Mouse (Mus musculus): ENCODE measurements at regions not wholly inside any gene's neighbourhood (a gene's known extent, or its start where the extent isn't known, plus 50 kb on each side); places are given as distances from the start of the nearest gene placed in this dataset.

DNA sequence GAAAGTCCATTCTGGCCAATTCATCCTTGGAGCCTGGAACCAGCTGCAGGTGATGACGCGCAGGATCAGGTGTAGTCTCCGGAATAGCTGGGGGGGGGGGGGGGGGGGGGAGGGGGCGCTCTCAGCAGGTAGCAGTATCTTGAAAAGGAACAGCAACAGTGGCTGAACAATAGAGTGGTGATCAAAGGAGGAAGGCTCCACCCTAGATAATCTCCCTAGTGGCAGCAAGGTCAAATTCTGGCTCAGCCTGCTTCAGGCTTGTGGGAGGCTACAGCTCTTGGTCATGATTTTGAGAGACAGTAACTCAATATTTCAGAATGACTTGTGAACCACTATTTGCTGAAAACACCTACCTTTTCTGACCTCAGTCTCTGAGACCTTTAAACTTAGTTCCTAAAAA, 275.5 kb downstream of the Adgrg6 start:
- no peak overlapping the region for H3K9ac ChIP-seq (ENCODE audit: insufficient read depth, low read depth)
- H3K27me3 ChIP-seq (replicated peaks) = no peaks in the 10 kb centered on the region
- H3K4me3 ChIP-seq (replicated peaks in 1 of 3; ENCODE audit: low read depth in 2 of 3, low read length in 2 of 3, poor library complexity in 1 of 3) = no peak overlapping the region
- dilution Hi-C loops (cut with MboI; ENCODE audit: extremely low pct_ligation_motif_present, extremely low pct_unique_long_range_greater_than_20kb, low sequenced_read_pairs) = no loop called here
- H3K36me3 ChIP-seq (replicated peaks in 1 of 2; ENCODE audit: control insufficient read depth in 1 of 2, insufficient read depth in 1 of 2, low read length in 1 of 2) = no peaks in the 10 kb centered on the region
- no peaks in the 10 kb centered on the region for H3K4me1 ChIP-seq (ENCODE audit: control insufficient read depth in 1 of 2, insufficient read depth in 2 of 2)
- TF ChIP-seq SIN3A (IDR thresholded peaks at IDR 0.05; ENCODE audit: low read length) (no peak), KAT2A (IDR thresholded peaks at IDR 0.05; ENCODE audit: insufficient replicate concordance, low read length) (no peak), MYC (IDR thresholded peaks at IDR 0.05; ENCODE audit: low read depth, low read length) (no peak), ZMIZ1 (IDR thresholded peaks at IDR 0.05; ENCODE audit: low read depth, low read length) (no peak), UBTF (IDR thresholded peaks at IDR 0.05; ENCODE audit: low read depth, low read length) (no peak), RAD21 (IDR thresholded peaks at IDR 0.05; ENCODE audit: low read depth, low read length) (no peak), ZC3H11A (IDR thresholded peaks at IDR 0.05; ENCODE audit: low read depth, low read length) (no peak), JUN (IDR thresholded peaks at IDR 0.05; ENCODE audit: insufficient read depth, low read depth, low read length) (no peak), EP300 (IDR thresholded peaks at IDR 0.05; ENCODE audit: low read length) (no peak), POLR2AphosphoS2 (IDR thresholded peaks at IDR 0.05; ENCODE audit: low read depth, low read length) (no peak), GABPA (IDR thresholded peaks at IDR 0.05; ENCODE audit: insufficient replicate concordance, low read depth, low read length) (no peak)
- H3K4me2 ChIP-seq (ENCODE audit: insufficient read depth, low read depth, poor library complexity, severe bottlenecking) = no peak overlapping the region
- in situ Hi-C loops (cut with MboI; ENCODE audit: low pct_ligation_motif_present, low pct_unique_long_range_greater_than_20kb, low sequenced_read_pairs) = no loop called here
- no peaks in the 10 kb centered on the region for H3K79me2 ChIP-seq (replicated peaks; ENCODE audit: control insufficient read depth, extremely low read depth, insufficient read depth, poor library complexity, severe bottlenecking)
- no peak for DNase-seq (ENCODE audit: extremely low read depth)
- no peaks in the 10 kb centered on the region for H3K9me3 ChIP-seq (replicated peaks; ENCODE audit: low read length)
- no peak overlapping the region for H3K27ac ChIP-seq (ENCODE audit: insufficient read depth, low read depth)

DNA sequence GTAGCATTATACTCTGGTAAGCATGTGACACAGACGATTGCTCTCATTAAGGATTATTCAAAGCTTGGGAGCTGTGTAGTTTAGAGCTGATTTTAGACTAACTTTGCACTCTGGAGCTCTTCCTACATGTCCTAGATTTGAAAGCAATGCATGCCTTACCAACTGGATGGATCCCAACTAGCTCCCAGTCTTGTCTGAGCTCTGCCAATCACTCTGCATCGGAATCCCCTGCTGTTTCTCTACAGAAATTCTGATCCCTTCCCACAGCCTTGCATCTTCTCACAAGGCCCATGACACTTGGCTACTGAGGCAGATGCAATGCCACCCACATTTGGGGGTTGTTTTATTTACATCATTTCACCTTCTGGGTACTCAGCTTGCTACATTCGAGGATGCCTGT, 277.8 kb downstream of the Adgrg6 start:
- DNase-seq (ENCODE audit: extremely low read depth) = no peak
- Histone ChIP-seq H3K4me1 (ENCODE audit: control insufficient read depth in 1 of 2, insufficient read depth in 2 of 2) (no peaks in the 10 kb centered on the region), H3K36me3 (replicated peaks in 1 of 2; ENCODE audit: control insufficient read depth in 1 of 2, insufficient read depth in 1 of 2, low read length in 1 of 2) (no peaks in the 10 kb centered on the region), H3K9me3 (replicated peaks; ENCODE audit: low read length) (no peaks in the 10 kb centered on the region), H3K9ac (ENCODE audit: insufficient read depth, low read depth) (no peak overlapping the region), H3K27ac (ENCODE audit: insufficient read depth, low read depth) (no peak overlapping the region), H3K4me3 (replicated peaks in 1 of 3; ENCODE audit: low read depth in 2 of 3, low read length in 2 of 3, poor library complexity in 1 of 3) (no peak overlapping the region), H3K27me3 (replicated peaks) (no peaks in the 10 kb centered on the region), H3K79me2 (replicated peaks; ENCODE audit: control insufficient read depth, extremely low read depth, insufficient read depth, poor library complexity, severe bottlenecking) (no peaks in the 10 kb centered on the region), H3K4me2 (ENCODE audit: insufficient read depth, low read depth, poor library complexity, severe bottlenecking) (no peak overlapping the region)
- dilution Hi-C loops (cut with MboI; ENCODE audit: extremely low pct_ligation_motif_present, extremely low pct_unique_long_range_greater_than_20kb, low sequenced_read_pairs) (no loop called here), in situ Hi-C loops (cut with MboI; ENCODE audit: low pct_ligation_motif_present, low pct_unique_long_range_greater_than_20kb, low sequenced_read_pairs) (no loop called here)
- no peak for TF ChIP-seq CTCF (conservative IDR thresholded peaks at IDR 0.05 in 1 of 2, IDR thresholded peaks at IDR 0.05 in 1 of 2; ENCODE audit: low read depth in 2 of 2, low read length in 2 of 2)
- TF ChIP-seq NELFE (IDR thresholded peaks at IDR 0.05; ENCODE audit: low read depth, low read length) = no peak
- no peak for TF ChIP-seq GABPA (IDR thresholded peaks at IDR 0.05; ENCODE audit: insufficient replicate concordance, low read depth, low read length)
- no peak for TF ChIP-seq BHLHE40 (IDR thresholded peaks at IDR 0.05; ENCODE audit: low read depth, low read length)
- TF ChIP-seq ZMIZ1 (IDR thresholded peaks at IDR 0.05; ENCODE audit: low read depth, low read length) = no peak
- TF ChIP-seq ZNF384 (IDR thresholded peaks at IDR 0.05; ENCODE audit: low read depth, low read length) = no peak
- no peak for TF ChIP-seq MAFK (IDR thresholded peaks at IDR 0.05; ENCODE audit: insufficient replicate concordance, low read length)
- TF ChIP-seq HCFC1 (IDR thresholded peaks at IDR 0.05; ENCODE audit: low read depth, low read length) = no peak
- TF ChIP-seq SIN3A (IDR thresholded peaks at IDR 0.05; ENCODE audit: low read length) = no peak
- TF ChIP-seq MAX (IDR thresholded peaks at IDR 0.05; ENCODE audit: low read length) = no peak
- no peak for TF ChIP-seq E2F4 (IDR thresholded peaks at IDR 0.05; ENCODE audit: insufficient replicate concordance, low read depth, low read length)
- no peak for TF ChIP-seq IRF4 (IDR thresholded peaks at IDR 0.05; ENCODE audit: low read depth, low read length)
- TF ChIP-seq POLR2A (IDR thresholded peaks at IDR 0.05; ENCODE audit: low read depth, low read length) = no peak
- no peak for TF ChIP-seq UBTF (IDR thresholded peaks at IDR 0.05; ENCODE audit: low read depth, low read length)
- TF ChIP-seq CHD1 (IDR thresholded peaks at IDR 0.05; ENCODE audit: low read depth, low read length) = no peak
